11 mouse cellular contexts compared by ENCODE assay signal in genomic region chr3:95902643-95903042, GRCm38 (mm10). TPM values are rescaled to one million over a fixed set of nuclear protein-coding genes. Genes with fewer than 3 reads are reported as not detected.
A peak's percentile ranks its signal among the peaks of the same experiment; 100 is the strongest.
DNase-seq lines count a peak whose midpoint lies in the region; ATAC-seq and TF ChIP-seq lines count a peak whose summit lies in the region.
"Had no signal": no experiment of that assay in that cellular context is flagged by ENCODE, and none has a peak within 500 bp of the region (broad histone marks: within the 10 kb centered on the region; RNA-seq: fewer than 3 reads in every experiment).

No protein-coding gene starts in this region.

- DNase-seq in heart, postnatal 25 days (ENCODE audit: low spot score): no peak
- no peak for DNase-seq in midbrain, postnatal 0 days (ENCODE audit: low spot score)
- DNase-seq in right cerebral cortex, postnatal 4 days: no peak
- DNase-seq in testis, postnatal 14 days (ENCODE audit: low spot score): no peak
- DNase-seq: layer of hippocampus, postnatal 36 days had no signal

- no peaks in the 10 kb centered on the region for H3K9me3 ChIP-seq in heart, embryonic 11.5 days (replicated peaks; ENCODE audit: control insufficient read depth, low read length)
- no peaks in the 10 kb centered on the region for H3K9me3 ChIP-seq in midbrain, embryonic 12.5 days
- no peaks in the 10 kb centered on the region for H3K9me3 ChIP-seq in midbrain, embryonic 16.5 days (replicated peaks; ENCODE audit: control insufficient read depth, low read length, poor library complexity, severe bottlenecking)
- no peaks in the 10 kb centered on the region for H3K9me3 ChIP-seq in heart, embryonic 16.5 days (replicated peaks; ENCODE audit: control insufficient read depth, low read length)
- H3K9me3 ChIP-seq in midbrain, postnatal 0 days (ENCODE audit: low read length): no peaks in the 10 kb centered on the region

- ATAC-seq in heart, embryonic 11.5 days (replicated peaks; ENCODE audit: insufficient number of reproducible peaks, low FRiP score, low TSS enrichment): no peak
- no peak for ATAC-seq in midbrain, embryonic 12.5 days (ENCODE audit: low FRiP score, low read depth)
- no peak for ATAC-seq in midbrain, embryonic 16.5 days
- no peak for ATAC-seq in heart, embryonic 16.5 days (replicated peaks; ENCODE audit: extremely low read depth, insufficient read depth, low FRiP score)
- 0 out of 2 replicates have a peak, but pooled peaks have one; percentile 42 for ATAC-seq in midbrain, postnatal 0 days (ENCODE audit: low FRiP score)
- ATAC-seq: hindbrain, postnatal 0 days had no signal

- no peaks in the 10 kb centered on the region for H3K36me3 ChIP-seq in heart, embryonic 11.5 days (ENCODE audit: control insufficient read depth, insufficient read depth, low read length)
- H3K36me3 ChIP-seq in midbrain, embryonic 12.5 days: peaks cover 3% of the 10 kb centered on the region; the same call in 1 of the 2 replicates
- no peaks in the 10 kb centered on the region for H3K36me3 ChIP-seq in midbrain, embryonic 16.5 days (ENCODE audit: control insufficient read depth, insufficient read depth, low read length)
- 0 out of 2 replicates have a peak, but pooled peaks cover 3% of the 10 kb centered on the region for H3K36me3 ChIP-seq in heart, embryonic 16.5 days (ENCODE audit: control insufficient read depth, insufficient read depth)
- H3K36me3 ChIP-seq in midbrain, postnatal 0 days (ENCODE audit: insufficient read depth, low read length): no peaks in the 10 kb centered on the region

- peaks cover 35% of the 10 kb centered on the region for H3K4me1 ChIP-seq in heart, embryonic 11.5 days (ENCODE audit: control insufficient read depth, insufficient read depth, low read length)
- peaks cover 45% of the 10 kb centered on the region for H3K4me1 ChIP-seq in midbrain, embryonic 12.5 days
- peaks cover 17% of the 10 kb centered on the region for H3K4me1 ChIP-seq in midbrain, embryonic 16.5 days (ENCODE audit: control insufficient read depth, insufficient read depth, low read length)
- peaks cover 40% of the 10 kb centered on the region for H3K4me1 ChIP-seq in heart, embryonic 16.5 days (ENCODE audit: control insufficient read depth, insufficient read depth, low read length)
- peaks cover 8% of the 10 kb centered on the region; the same call in 1 of the 2 replicates for H3K4me1 ChIP-seq in midbrain, postnatal 0 days (ENCODE audit: insufficient read depth, low read length)

- no peaks in the 10 kb centered on the region for H3K27me3 ChIP-seq in heart, embryonic 11.5 days (ENCODE audit: control insufficient read depth, insufficient read depth, low read length)
- H3K27me3 ChIP-seq in midbrain, embryonic 12.5 days: peaks cover 22% of the 10 kb centered on the region
- peaks cover 9% of the 10 kb centered on the region; the same call in 1 of the 2 replicates for H3K27me3 ChIP-seq in midbrain, embryonic 16.5 days (ENCODE audit: control insufficient read depth, insufficient read depth, low read depth, low read length)
- H3K27me3 ChIP-seq in heart, embryonic 16.5 days (ENCODE audit: control insufficient read depth, insufficient read depth, low read length): no peaks in the 10 kb centered on the region
- peaks cover 27% of the 10 kb centered on the region for H3K27me3 ChIP-seq in midbrain, postnatal 0 days (ENCODE audit: insufficient read depth, low read length)

- intact Hi-C loops in heart, postnatal 25 days (cut with DNase I): no loop called here

- H3K9ac ChIP-seq in heart, embryonic 11.5 days (ENCODE audit: low read depth, low read length): peak overlapping the region; percentile 39
- H3K9ac ChIP-seq in midbrain, embryonic 12.5 days (replicated peaks): no peak overlapping the region
- H3K9ac ChIP-seq in midbrain, embryonic 16.5 days (ENCODE audit: low read depth, low read length): no peak overlapping the region
- peak overlapping the region; percentile 80 for H3K9ac ChIP-seq in heart, embryonic 16.5 days (ENCODE audit: low read length)
- no peak overlapping the region for H3K9ac ChIP-seq in midbrain, postnatal 0 days (replicated peaks; ENCODE audit: low read length, poor library complexity, severe bottlenecking)

- H3K4me2 ChIP-seq in heart, embryonic 11.5 days: peak overlapping the region; percentile 90
- peak overlapping the region; percentile 70 for H3K4me2 ChIP-seq in midbrain, embryonic 12.5 days (replicated peaks)
- H3K4me2 ChIP-seq in midbrain, embryonic 16.5 days (ENCODE audit: low read length): no peak overlapping the region
- peak overlapping the region; percentile 80 for H3K4me2 ChIP-seq in heart, embryonic 16.5 days (ENCODE audit: low read depth, low read length)
- H3K4me2 ChIP-seq in midbrain, postnatal 0 days (ENCODE audit: low read depth, low read length, poor library complexity, severe bottlenecking): no peak overlapping the region

- no peak overlapping the region; the same call in 1 of the 2 replicates for H3K4me3 ChIP-seq in heart, embryonic 11.5 days (ENCODE audit: low read depth, low read length)
- H3K4me3 ChIP-seq in midbrain, embryonic 12.5 days: no peak overlapping the region
- H3K4me3 ChIP-seq in midbrain, embryonic 16.5 days (ENCODE audit: low read depth, low read length): no peak overlapping the region
- peak overlapping the region; percentile 58 for H3K4me3 ChIP-seq in heart, embryonic 16.5 days (ENCODE audit: low read length)
- no peak overlapping the region for H3K4me3 ChIP-seq in midbrain, postnatal 0 days (ENCODE audit: low read depth, low read length)

- 37% methylated on average over 6 of the region's 6 CpGs for WGBS in heart, embryonic 11.5 days (ENCODE audit: insufficient replicate concordance)
- 36% methylated on average over 6 of the region's 6 CpGs for WGBS in midbrain, embryonic 12.5 days
- 34% methylated on average over 5 of the region's 6 CpGs for WGBS in midbrain, embryonic 16.5 days
- 23% methylated on average over 6 of the region's 6 CpGs for WGBS in heart, embryonic 16.5 days
- 31% methylated on average over 6 of the region's 6 CpGs for WGBS in midbrain, postnatal 0 days

- H3K27ac ChIP-seq in heart, embryonic 11.5 days (ENCODE audit: low read depth, low read length): 0 out of 2 replicates have a peak overlapping the region, but pooled peaks have one; percentile 41
- no peak overlapping the region for H3K27ac ChIP-seq in midbrain, embryonic 12.5 days (replicated peaks)
- H3K27ac ChIP-seq in midbrain, embryonic 16.5 days (ENCODE audit: low read length): no peak overlapping the region
- H3K27ac ChIP-seq in heart, embryonic 16.5 days (ENCODE audit: low read length): peak overlapping the region; percentile 86
- H3K27ac ChIP-seq in midbrain, postnatal 0 days (ENCODE audit: low read depth, low read length): no peak overlapping the region
- H3K27ac ChIP-seq: hindbrain, postnatal 0 days; macrophage had no signal

- TF ChIP-seq CTCF in midbrain, postnatal 0 days (IDR thresholded peaks at IDR 0.05): no peak

RNA-seq across cellular contexts. Expression of gene Car14, which starts 1.8 kb away (rescaled TPM):
- polyA plus RNA-seq in heart, embryonic 11.5 days (2014; fragmentation: Nextera tagmentation; extraction: Ambion mirVana): 39.0 and 39.1 TPM in 2 replicates
- 100 to 1,000 TPM; 171 to 175 TPM for total RNA-seq in heart, postnatal 25 days (2021)
- 19.2 and 19.5 TPM in 2 replicates for polyA plus RNA-seq in midbrain, embryonic 12.5 days (2016; fragmentation: Nextera tagmentation; extraction: Ambion mirVana)
- 7.6 and 9.2 TPM in 2 replicates for polyA plus RNA-seq in midbrain, embryonic 16.5 days (2015; fragmentation: Nextera tagmentation; extraction: Ambion mirVana)
- 73.4 and 78.2 TPM in 2 replicates for polyA plus RNA-seq in heart, embryonic 16.5 days (2015; fragmentation: Nextera tagmentation; extraction: Ambion mirVana)
- total RNA-seq in midbrain, postnatal 0 days (2014; rRNA removed): 5.1 and 8.0 TPM in 2 replicates
- 6.8 and 7.5 TPM in 2 replicates for polyA plus RNA-seq in midbrain, postnatal 0 days (2015; fragmentation: Nextera tagmentation; extraction: Ambion mirVana)
- polyA plus RNA-seq: macrophage had no signal

RNA-seq across cellular contexts. Expression of gene Aph1a, which starts 8.9 kb away (rescaled TPM):
- polyA plus RNA-seq in heart, embryonic 11.5 days (2014; fragmentation: Nextera tagmentation; extraction: Ambion mirVana): 25.9 and 42.4 TPM in 2 replicates
- total RNA-seq in heart, postnatal 25 days (2021): 100 to 1,000 TPM; 110 to 120 TPM
- 29.7 and 33.8 TPM in 2 replicates for polyA plus RNA-seq in midbrain, embryonic 12.5 days (2016; fragmentation: Nextera tagmentation; extraction: Ambion mirVana)
- polyA plus RNA-seq in midbrain, embryonic 16.5 days (2015; fragmentation: Nextera tagmentation; extraction: Ambion mirVana): 27.1 and 35.1 TPM in 2 replicates
- 31.1 and 31.8 TPM in 2 replicates for polyA plus RNA-seq in heart, embryonic 16.5 days (2015; fragmentation: Nextera tagmentation; extraction: Ambion mirVana)
- 67.5 and 71.6 TPM in 2 replicates for total RNA-seq in midbrain, postnatal 0 days (2014; rRNA removed)
- polyA plus RNA-seq in midbrain, postnatal 0 days (2015; fragmentation: Nextera tagmentation; extraction: Ambion mirVana): 39.0 and 45.2 TPM in 2 replicates

RNA-seq across cellular contexts. Expression of gene BC028528, which starts 10.8 kb away (rescaled TPM):
- 29.3 and 29.5 TPM in 2 replicates for polyA plus RNA-seq in heart, embryonic 11.5 days (2014; fragmentation: Nextera tagmentation; extraction: Ambion mirVana)
- total RNA-seq in heart, postnatal 25 days (2021): 10 to 100 TPM in 1 of 2 experiments, 1 to 10 TPM in 1; 7.2 to 13.9 TPM
- 10.2 and 12.4 TPM in 2 replicates for polyA plus RNA-seq in midbrain, embryonic 12.5 days (2016; fragmentation: Nextera tagmentation; extraction: Ambion mirVana)
- 18.2 and 18.5 TPM in 2 replicates for polyA plus RNA-seq in midbrain, embryonic 16.5 days (2015; fragmentation: Nextera tagmentation; extraction: Ambion mirVana)
- 41.5 and 48.6 TPM in 2 replicates for polyA plus RNA-seq in heart, embryonic 16.5 days (2015; fragmentation: Nextera tagmentation; extraction: Ambion mirVana)
- total RNA-seq in midbrain, postnatal 0 days (2014; rRNA removed): 6.5 and 27.7 TPM in 2 replicates
- polyA plus RNA-seq in midbrain, postnatal 0 days (2015; fragmentation: Nextera tagmentation; extraction: Ambion mirVana): 14.6 and 18.8 TPM in 2 replicates

RNA-seq across cellular contexts. Expression of gene Ciart, which starts 20.6 kb away (rescaled TPM):
- polyA plus RNA-seq in heart, embryonic 11.5 days (2014; fragmentation: Nextera tagmentation; extraction: Ambion mirVana): 5.9 and 7.1 TPM in 2 replicates
- 10 to 100 TPM in 1 of 2 experiments, 1 to 10 TPM in 1; 2.1 to 12.9 TPM for total RNA-seq in heart, postnatal 25 days (2021)
- polyA plus RNA-seq in midbrain, embryonic 12.5 days (2016; fragmentation: Nextera tagmentation; extraction: Ambion mirVana): 3.9 and 4.7 TPM in 2 replicates
- 4.8 and 5.2 TPM in 2 replicates for polyA plus RNA-seq in midbrain, embryonic 16.5 days (2015; fragmentation: Nextera tagmentation; extraction: Ambion mirVana)
- polyA plus RNA-seq in heart, embryonic 16.5 days (2015; fragmentation: Nextera tagmentation; extraction: Ambion mirVana): 3.8 and 4.8 TPM in 2 replicates
- 4.2 and 5.2 TPM in 2 replicates for total RNA-seq in midbrain, postnatal 0 days (2014; rRNA removed)
- polyA plus RNA-seq in midbrain, postnatal 0 days (2015; fragmentation: Nextera tagmentation; extraction: Ambion mirVana): 9.3 and 12.6 TPM in 2 replicates

RNA-seq across cellular contexts. Expression of gene Anp32e, which starts 26.4 kb away (rescaled TPM):
- 71.0 and 88.5 TPM in 2 replicates for polyA plus RNA-seq in heart, embryonic 11.5 days (2014; fragmentation: Nextera tagmentation; extraction: Ambion mirVana)
- total RNA-seq in heart, postnatal 25 days (2021): 10 to 100 TPM; 74.2 to 92.2 TPM
- polyA plus RNA-seq in midbrain, embryonic 12.5 days (2016; fragmentation: Nextera tagmentation; extraction: Ambion mirVana): 328 and 374 TPM in 2 replicates
- polyA plus RNA-seq in midbrain, embryonic 16.5 days (2015; fragmentation: Nextera tagmentation; extraction: Ambion mirVana): 110 and 131 TPM in 2 replicates
- 188 and 233 TPM in 2 replicates for polyA plus RNA-seq in heart, embryonic 16.5 days (2015; fragmentation: Nextera tagmentation; extraction: Ambion mirVana)
- 24.7 and 27.5 TPM in 2 replicates for total RNA-seq in midbrain, postnatal 0 days (2014; rRNA removed)
- polyA plus RNA-seq in midbrain, postnatal 0 days (2015; fragmentation: Nextera tagmentation; extraction: Ambion mirVana): 70.9 and 86.9 TPM in 2 replicates

Comparison
In these comparisons a context has a peak if more than half of its experiments do, and no peak if none do; other contexts are left out.
1. H3K4me2 ChIP-seq: peak in heart, embryonic 11.5 days (single experiment), midbrain, embryonic 12.5 days (single experiment) and heart, embryonic 16.5 days (single experiment); none in midbrain, embryonic 16.5 days (single experiment) and midbrain, postnatal 0 days (single experiment).
2. H3K27ac ChIP-seq: peak in heart, embryonic 11.5 days (single experiment) and heart, embryonic 16.5 days (single experiment); none in midbrain, embryonic 12.5 days (single experiment), midbrain, embryonic 16.5 days (single experiment) and midbrain, postnatal 0 days (single experiment).
3. H3K9ac ChIP-seq: peak in heart, embryonic 11.5 days (single experiment) and heart, embryonic 16.5 days (single experiment); none in midbrain, embryonic 12.5 days (single experiment), midbrain, embryonic 16.5 days (single experiment) and midbrain, postnatal 0 days (single experiment).